Mouse (Mus musculus) ovary, postnatal 10 days (tissue): Measurements from ENCODE around the gene Pfpl.

Experiments used
- DNase-seq: peaks from one replicate; pipeline ENCODE4 v3.0.0; 2022; ENCODE audit warnings: low spot score

The Pfpl gene

GRCm38 (mm10) chr19:12427605-12428004 lies at the start of gene Pfpl:
Gene Pfpl, plus strand, starts transcription at chr19:12427905.
- no peak for DNase-seq

- no peak for DNase-seq
Measured at GRCm38 (mm10) chr19:12386979-12387378, 40.7 kb upstream of the Pfpl start, which contains the start of gene Olfr1440. Gene Olfr1440, plus strand, starts transcription at chr19:12387279.

DNA sequence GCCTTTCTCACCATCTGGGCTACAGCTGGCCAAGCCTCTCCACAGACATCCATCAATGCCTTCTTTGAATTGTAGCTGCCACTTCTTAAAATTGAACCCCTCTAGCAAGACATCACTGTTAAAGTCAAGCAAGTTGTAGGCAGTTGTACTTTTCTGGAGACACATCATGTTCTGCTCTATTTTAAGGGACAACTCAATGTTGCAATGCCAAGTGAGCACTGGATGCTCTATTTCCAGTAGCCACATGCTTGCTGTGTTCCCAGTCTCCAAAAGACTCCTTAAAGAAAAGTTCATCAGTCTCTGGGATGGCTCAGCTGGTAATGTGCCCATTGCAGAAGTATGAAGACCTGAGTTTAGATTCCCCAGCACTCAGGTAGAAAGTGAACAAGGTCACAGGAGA lies 14.0 kb upstream of the Pfpl start:
- DNase-seq: no peak

DNA sequence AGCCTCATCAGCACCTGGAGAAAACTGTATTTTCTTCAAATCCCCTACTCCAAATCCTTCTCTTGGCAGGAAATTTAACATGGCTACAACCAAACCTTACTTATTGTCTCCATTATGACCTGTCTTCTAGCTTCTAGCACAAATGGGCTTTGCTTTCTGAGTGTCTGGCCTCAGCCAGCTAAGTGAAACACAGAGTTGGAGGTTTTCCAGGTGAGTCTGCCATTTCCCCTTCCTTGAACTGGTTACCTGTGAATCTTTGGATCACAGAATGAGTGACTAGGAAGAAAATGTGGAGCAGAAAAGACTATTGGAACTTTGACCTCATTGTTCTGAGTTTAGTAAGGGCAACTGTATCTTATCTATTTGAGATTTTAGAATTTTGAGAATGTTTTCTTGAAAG lies 10.3 kb upstream of the Pfpl start, which contains the start of gene Olfr1441:
Gene Olfr1441, plus strand, starts transcription at position 73 of the 400 bp plus-strand sequence.
- no peak for DNase-seq

GRCm38 (mm10) chr19:12418312-12418711 lies 9.4 kb upstream of the Pfpl start:
- DNase-seq: no peak

GRCm38 (mm10) chr19:12420555-12420954 lies 7.2 kb upstream of the Pfpl start:
- no peak for DNase-seq

DNA sequence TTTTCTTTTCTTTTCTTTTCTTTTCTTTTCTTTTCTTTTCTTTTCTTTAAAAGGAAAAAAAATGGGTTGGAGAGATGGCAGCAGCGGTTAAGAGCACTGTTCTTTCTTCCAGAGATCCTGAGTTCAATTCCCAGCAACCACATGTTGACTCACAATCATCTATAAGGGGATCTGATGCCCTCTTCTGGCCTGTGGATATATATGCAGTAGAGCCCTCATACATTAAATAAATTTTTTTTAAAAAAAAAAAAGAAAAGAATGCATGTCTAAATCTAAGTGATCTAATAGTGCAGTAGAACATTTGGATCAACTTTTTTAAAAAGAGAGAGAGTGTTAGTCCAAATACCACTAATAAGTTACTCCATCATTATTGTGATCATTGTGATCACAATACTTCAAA lies 6.0 kb upstream of the Pfpl start:
- DNase-seq: no peak

DNA sequence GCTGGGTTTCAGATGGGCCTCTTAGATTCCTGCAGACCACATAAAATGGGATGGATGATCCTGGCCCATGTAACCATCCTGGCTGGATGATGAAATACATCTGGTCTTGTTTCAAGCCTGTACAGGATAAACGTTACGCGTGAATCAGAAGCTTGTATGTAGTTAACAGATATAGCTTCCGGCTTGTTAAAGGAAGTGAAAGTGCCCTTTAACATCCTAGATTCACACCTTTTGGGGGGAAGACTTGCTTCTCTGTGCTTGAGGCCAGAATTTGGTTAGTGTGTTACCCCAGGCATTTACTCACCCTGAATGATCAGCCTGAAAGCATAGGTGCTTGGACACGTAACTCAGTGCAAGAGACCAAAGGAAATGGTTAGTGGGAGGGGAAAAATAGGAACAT lies 604 bp upstream of the Pfpl start:
- no peak for DNase-seq

GRCm38 (mm10) chr19:12433033-12433432 lies 5.3 kb downstream of the Pfpl start:
- no peak for DNase-seq

- DNase-seq: no peak
Measured at GRCm38 (mm10) chr19:12435011-12435416, 7.3 kb downstream of the Pfpl start.

GRCm38 (mm10) chr19:12435750-12436524 lies 8.2 kb downstream of the Pfpl start:
- no peak for DNase-seq

DNA sequence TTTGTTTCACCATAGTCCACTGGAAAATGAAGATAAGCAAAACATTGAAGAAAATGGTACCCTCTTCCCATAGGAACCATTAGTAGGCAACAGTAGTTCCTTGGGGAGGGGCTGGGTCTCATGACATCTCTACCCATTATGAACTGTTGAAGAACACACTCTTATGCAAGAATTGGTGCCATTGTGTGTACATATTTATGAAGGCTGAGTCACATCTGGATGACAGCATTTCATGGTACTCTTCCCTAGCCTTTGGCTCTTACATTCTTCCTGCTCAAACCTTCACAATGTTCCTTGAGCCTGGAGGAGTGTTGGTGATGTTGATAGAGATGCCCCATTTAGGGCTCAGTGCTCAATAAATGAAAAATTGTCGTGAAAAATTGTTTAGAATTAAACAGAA lies 11.9 kb downstream of the Pfpl start:
- no peak for DNase-seq

- DNase-seq: no peak
Measured at GRCm38 (mm10) chr19:12440103-12440725, 12.5 kb downstream of the Pfpl start.

- DNase-seq: no peak
Measured at GRCm38 (mm10) chr19:12442560-12442959, 14.9 kb downstream of the Pfpl start.

DNA sequence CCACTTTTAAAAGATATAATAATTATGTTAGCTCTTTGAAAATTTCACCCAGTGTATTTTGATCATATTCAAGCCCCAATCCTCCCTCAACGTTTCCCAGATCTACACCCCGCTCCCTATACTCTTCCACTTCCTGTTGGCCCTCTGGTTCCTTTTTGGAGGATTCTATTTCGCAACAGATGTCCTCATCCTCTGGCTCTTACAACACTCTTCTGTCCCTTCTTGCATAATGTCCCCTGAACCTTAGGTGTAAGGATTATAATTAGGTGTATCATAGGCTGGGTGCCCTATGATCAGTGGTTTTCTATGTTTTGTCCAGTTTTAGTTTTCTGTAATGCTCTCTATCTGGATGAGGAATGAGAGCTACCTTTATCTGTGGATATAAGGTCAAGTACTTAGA lies 17.3 kb downstream of the Pfpl start:
- no peak for DNase-seq

DNA sequence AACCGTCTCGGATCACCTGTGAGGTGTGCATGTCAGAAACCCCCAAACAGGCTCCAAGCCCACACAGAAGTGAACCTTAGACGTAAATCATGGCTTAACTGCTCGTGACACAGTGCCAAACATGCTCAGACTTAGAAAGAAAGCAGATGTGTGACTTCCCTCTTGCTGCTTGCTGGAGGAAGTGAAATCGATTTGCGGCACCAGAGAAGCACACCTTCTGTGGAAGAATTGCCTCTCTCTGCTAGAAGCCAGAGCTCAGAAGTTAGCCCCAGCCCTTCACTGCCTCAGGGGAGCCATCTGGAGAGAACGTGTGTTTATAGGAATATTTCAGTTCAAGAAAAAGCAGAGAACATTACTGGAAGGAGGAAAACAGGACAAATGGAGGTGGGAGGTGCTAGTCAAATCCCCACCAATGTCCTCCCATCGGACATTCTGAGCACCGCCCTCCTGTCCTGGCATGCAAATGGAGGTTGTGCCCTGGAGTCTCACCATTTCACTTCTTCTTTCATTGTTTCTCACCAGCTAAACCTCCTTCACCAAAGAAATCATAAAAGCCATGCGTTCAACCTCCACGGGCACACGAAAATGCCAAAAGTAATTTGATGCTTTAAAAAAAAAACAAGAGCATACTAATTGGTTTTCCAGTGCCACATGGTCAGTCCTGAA lies 29.8 kb downstream of the Pfpl start:
- no peak for DNase-seq

- DNase-seq: no peak
Measured at GRCm38 (mm10) chr19:12459516-12459915, 31.8 kb downstream of the Pfpl start.

DNA sequence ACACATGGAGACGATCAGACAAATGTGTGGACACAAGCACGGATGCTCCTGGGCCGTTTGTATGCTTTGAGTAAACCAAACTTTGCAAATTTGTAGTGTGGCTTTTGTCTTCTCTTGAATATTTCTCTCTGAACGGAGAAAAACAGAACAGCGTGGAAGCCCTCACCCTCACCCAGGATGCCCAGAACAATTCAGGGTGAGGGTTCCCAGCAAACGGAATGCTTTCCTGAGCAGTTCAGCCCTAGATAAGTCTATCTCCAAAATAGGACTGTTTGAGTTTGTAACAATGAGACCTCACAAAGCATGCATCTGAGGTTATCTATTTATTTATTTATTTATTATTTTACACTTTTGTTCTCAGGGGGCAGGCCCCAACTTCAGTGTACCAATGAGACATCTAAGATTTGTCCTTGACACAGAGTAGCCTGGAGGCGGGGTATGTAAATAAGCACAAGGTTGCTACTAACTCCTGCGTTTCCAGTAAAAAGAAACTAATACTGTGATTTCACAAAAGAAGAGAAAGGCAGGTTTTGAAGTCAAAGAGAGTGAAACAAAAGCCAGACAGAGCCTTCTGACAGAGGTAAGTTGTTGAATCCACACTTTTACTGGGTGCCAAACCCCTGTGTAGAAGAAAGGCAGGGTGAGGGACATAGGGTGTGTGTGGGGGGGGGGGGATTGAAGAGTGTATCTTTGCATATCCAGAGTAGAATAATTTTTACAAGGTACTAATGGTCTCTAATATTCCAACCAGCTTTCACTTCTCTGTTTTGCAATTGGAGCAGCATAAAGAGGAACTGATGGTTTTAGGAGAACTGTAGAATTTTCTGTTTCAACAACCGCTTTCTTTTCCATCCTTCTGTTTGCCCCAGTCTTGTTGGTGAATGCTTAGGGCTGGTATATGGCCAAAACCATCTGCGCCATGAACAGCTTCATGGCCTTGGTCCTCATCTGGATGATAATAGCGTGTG lies 32.9 kb downstream of the Pfpl start, which contains the start of gene Mpeg1:
Gene Mpeg1, plus strand, starts transcription at position 498 of the 968 bp plus-strand sequence.
- no peak for DNase-seq

DNA sequence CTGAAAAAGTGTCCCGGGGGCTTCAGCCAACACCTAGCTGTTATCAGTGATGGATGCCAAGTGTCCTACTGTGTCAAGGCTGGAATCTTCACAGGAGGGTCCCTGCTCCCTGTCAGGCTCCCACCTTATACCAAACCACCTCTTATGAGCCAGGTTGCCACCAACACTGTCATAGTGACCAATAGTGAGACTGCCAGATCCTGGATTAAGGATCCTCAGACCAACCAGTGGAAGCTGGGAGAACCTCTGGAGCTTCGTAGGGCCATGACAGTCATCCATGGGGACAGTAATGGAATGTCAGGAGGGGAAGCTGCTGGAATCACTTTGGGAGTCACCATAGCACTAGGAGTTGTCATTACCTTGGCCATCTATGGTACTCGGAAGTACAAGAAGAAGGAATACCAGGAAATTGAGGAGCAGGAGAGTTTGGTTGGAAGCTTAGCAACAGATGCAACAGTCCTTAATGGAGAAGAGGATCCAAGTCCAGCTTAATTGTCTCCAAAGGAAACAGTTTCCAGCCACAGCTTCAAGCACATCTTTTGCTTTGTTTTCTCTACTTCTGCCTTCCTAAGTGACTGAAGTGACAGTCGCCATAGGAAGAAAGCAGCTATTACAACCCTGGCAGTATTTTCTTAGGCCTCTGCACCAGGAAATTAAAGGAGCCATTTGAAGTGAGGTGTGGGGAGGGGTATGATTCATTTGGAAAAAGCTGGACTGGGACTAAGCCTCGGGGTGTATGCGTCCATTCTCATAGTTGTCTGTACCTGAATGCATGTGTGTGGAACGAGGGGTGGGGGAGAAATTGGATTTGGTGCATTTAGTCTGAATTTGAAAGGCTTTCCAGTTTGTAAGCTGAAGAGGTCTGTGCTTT lies 35.4 kb downstream of the Pfpl start:
- no peak for DNase-seq

DNA sequence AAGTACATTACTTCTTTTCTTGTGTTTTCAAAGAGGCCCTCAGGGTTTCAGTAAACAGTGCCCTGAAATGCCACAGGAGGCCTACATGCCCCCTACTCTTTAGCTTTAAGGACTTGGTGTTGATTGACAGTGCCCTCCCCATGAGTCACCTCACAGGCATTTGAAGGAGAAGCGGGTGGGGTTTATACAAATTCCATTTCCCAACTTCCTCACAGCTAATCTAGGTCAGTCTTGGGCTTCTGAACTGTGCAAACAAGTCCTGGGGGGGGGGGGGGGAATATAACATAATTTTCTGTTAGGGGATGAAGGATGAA lies 36.0 kb downstream of the Pfpl start:
- DNase-seq: no peak

- no peak for DNase-seq
Measured at GRCm38 (mm10) chr19:12464127-12464526, 36.4 kb downstream of the Pfpl start.
